In genomic region chr5:125442136-125442995, GRCm38 (mm10) we compare ENCODE assay signal across 8 mouse cellular contexts. TPM values are rescaled to one million over a fixed set of nuclear protein-coding genes. Genes with fewer than 3 reads are reported as not detected.
DNase-seq lines count a peak whose midpoint lies in the region; ATAC-seq lines count a peak whose summit lies in the region.

No protein-coding gene starts in this region.

- no peaks in the 10 kb centered on the region for H3K36me3 ChIP-seq in intestine, embryonic 15.5 days
- no peaks in the 10 kb centered on the region for H3K36me3 ChIP-seq in midbrain, embryonic 14.5 days (ENCODE audit: control insufficient read depth, insufficient read depth, low read length)

- DNase-seq in thymus, postnatal 0 days (ENCODE audit: low spot score), result peak; percentile 29
- DNase-seq in thymus, postnatal 36 days, result no peak
- no peak for DNase-seq in midbrain, embryonic 14.5 days
- no peak for DNase-seq in right cerebral cortex, postnatal 36 days (ENCODE audit: low spot score in 2 of 2)
- no peak for DNase-seq in cerebellum, adult 9-11 months
- no peak for DNase-seq in urinary bladder, postnatal 25 days (ENCODE audit: low spot score)

- H3K9me3 ChIP-seq in intestine, embryonic 15.5 days, result no peaks in the 10 kb centered on the region
- H3K9me3 ChIP-seq in midbrain, embryonic 14.5 days (ENCODE audit: control insufficient read depth, low read length), result 0 out of 2 replicates have a peak, but pooled peaks cover 3% of the 10 kb centered on the region

- peak overlapping the region; percentile 88 for H3K27ac ChIP-seq in intestine, embryonic 15.5 days
- peak overlapping the region; percentile 76 for H3K27ac ChIP-seq in midbrain, embryonic 14.5 days (replicated peaks; ENCODE audit: low read depth, low read length)

- H3K4me3 ChIP-seq in intestine, embryonic 15.5 days (replicated peaks), result peak overlapping the region; percentile 96
- H3K4me3 ChIP-seq in midbrain, embryonic 14.5 days (replicated peaks; ENCODE audit: low read depth, low read length), result peak overlapping the region; percentile 86

- ATAC-seq in erythroblast, adult 5-6 weeks (replicated peaks; ENCODE audit: low FRiP score, poor library complexity, severe bottlenecking), result peak; percentile 6; the same call in 1 of the 2 replicates
- peak; percentile 18 for ATAC-seq in intestine, embryonic 15.5 days
- ATAC-seq in midbrain, embryonic 14.5 days (ENCODE audit: low FRiP score, low TSS enrichment), result peak; percentile 7; the same call in 1 of the 2 replicates

- 20% methylated on average over 27 of the region's 27 CpGs for WGBS in intestine, embryonic 15.5 days
- WGBS in midbrain, embryonic 14.5 days, result 22% methylated on average over 27 of the region's 27 CpGs

- peak overlapping the region; percentile 95 for H3K9ac ChIP-seq in intestine, embryonic 15.5 days
- peak overlapping the region; percentile 86 for H3K9ac ChIP-seq in midbrain, embryonic 14.5 days (replicated peaks; ENCODE audit: low read length)

- H3K4me2 ChIP-seq in intestine, embryonic 15.5 days (replicated peaks), result peak overlapping the region; percentile 84
- peak overlapping the region; percentile 82 for H3K4me2 ChIP-seq in midbrain, embryonic 14.5 days (ENCODE audit: low read length)

- H3K4me1 ChIP-seq in intestine, embryonic 15.5 days (replicated peaks), result 0 out of 2 replicates have a peak, but pooled peaks cover 7% of the 10 kb centered on the region
- H3K4me1 ChIP-seq in midbrain, embryonic 14.5 days (ENCODE audit: control insufficient read depth, insufficient read depth, low read length), result peaks cover 16% of the 10 kb centered on the region

- H3K27me3 ChIP-seq in intestine, embryonic 15.5 days (replicated peaks), result no peaks in the 10 kb centered on the region
- H3K27me3 ChIP-seq in midbrain, embryonic 14.5 days (ENCODE audit: control insufficient read depth, insufficient read depth, low read length), result no peaks in the 10 kb centered on the region

RNA-seq across cellular contexts. Expression of gene Bri3bp, which starts 1.0 kb away (rescaled TPM):
- polyA plus RNA-seq in thymus, postnatal 0 days (2015; fragmentation: Nextera tagmentation; extraction: Ambion mirVana), result 37.3 and 42.5 TPM in 2 replicates
- total RNA-seq in erythroblast, adult 5-6 weeks (2015; ENCODE audit: low replicate concordance), result 10.9 and 13.1 TPM in 2 replicates
- 4.7 and 5.3 TPM in 2 replicates for total RNA-seq in erythroblast, adult 5-6 weeks (2017; ENCODE audit: low replicate concordance)
- 59.6 and 60.4 TPM in 2 replicates for polyA plus RNA-seq in intestine, embryonic 15.5 days (2015; fragmentation: Nextera tagmentation; extraction: Ambion mirVana)
- 26.8 and 37.8 TPM in 2 replicates for polyA plus RNA-seq in midbrain, embryonic 14.5 days (2014; fragmentation: Nextera tagmentation; extraction: Ambion mirVana)

RNA-seq across cellular contexts. Expression of gene Dhx37, which starts 8.4 kb away (rescaled TPM):
- polyA plus RNA-seq in thymus, postnatal 0 days (2015; fragmentation: Nextera tagmentation; extraction: Ambion mirVana), result 8.1 and 8.2 TPM in 2 replicates
- 1.2 and 17.8 TPM in 2 replicates for total RNA-seq in erythroblast, adult 5-6 weeks (2015; ENCODE audit: low replicate concordance)
- 6.1 and 6.5 TPM in 2 replicates for total RNA-seq in erythroblast, adult 5-6 weeks (2017; ENCODE audit: low replicate concordance)
- polyA plus RNA-seq in intestine, embryonic 15.5 days (2015; fragmentation: Nextera tagmentation; extraction: Ambion mirVana), result 10.7 and 11.3 TPM in 2 replicates
- 8.5 and 9.8 TPM in 2 replicates for polyA plus RNA-seq in midbrain, embryonic 14.5 days (2014; fragmentation: Nextera tagmentation; extraction: Ambion mirVana)

RNA-seq across cellular contexts. Expression of gene Aacs, which starts 33.2 kb away (rescaled TPM):
- 31.3 and 32.7 TPM in 2 replicates for polyA plus RNA-seq in thymus, postnatal 0 days (2015; fragmentation: Nextera tagmentation; extraction: Ambion mirVana)
- 1.3 and 2.3 TPM in 2 replicates for total RNA-seq in erythroblast, adult 5-6 weeks (2015; ENCODE audit: low replicate concordance)
- total RNA-seq in erythroblast, adult 5-6 weeks (2017; ENCODE audit: low replicate concordance), result 4.2 and 6.0 TPM in 2 replicates
- polyA plus RNA-seq in intestine, embryonic 15.5 days (2015; fragmentation: Nextera tagmentation; extraction: Ambion mirVana), result 73.0 and 77.0 TPM in 2 replicates
- polyA plus RNA-seq in midbrain, embryonic 14.5 days (2014; fragmentation: Nextera tagmentation; extraction: Ambion mirVana), result 63.6 and 71.3 TPM in 2 replicates

RNA-seq across cellular contexts. Expression of gene Ubc, which starts 52.4 kb away (rescaled TPM):
- 532 and 603 TPM in 2 replicates for polyA plus RNA-seq in thymus, postnatal 0 days (2015; fragmentation: Nextera tagmentation; extraction: Ambion mirVana)
- 74.2 and 81.7 TPM in 2 replicates for total RNA-seq in erythroblast, adult 5-6 weeks (2015; ENCODE audit: low replicate concordance)
- 106 and 132 TPM in 2 replicates for total RNA-seq in erythroblast, adult 5-6 weeks (2017; ENCODE audit: low replicate concordance)
- 875 and 888 TPM in 2 replicates for polyA plus RNA-seq in intestine, embryonic 15.5 days (2015; fragmentation: Nextera tagmentation; extraction: Ambion mirVana)
- 1,251 and 1,332 TPM in 2 replicates for polyA plus RNA-seq in midbrain, embryonic 14.5 days (2014; fragmentation: Nextera tagmentation; extraction: Ambion mirVana)

RNA-seq across cellular contexts. Expression of gene Gm10382, which starts 53.2 kb away (rescaled TPM):
- polyA plus RNA-seq in thymus, postnatal 0 days (2015; fragmentation: Nextera tagmentation; extraction: Ambion mirVana), result 0.44 and 0.74 TPM in 2 replicates
- not detected in 2 replicates for total RNA-seq in erythroblast, adult 5-6 weeks (2015; ENCODE audit: low replicate concordance)
- 0.43 TPM in 1 of 2 replicates, not detected in the other for total RNA-seq in erythroblast, adult 5-6 weeks (2017; ENCODE audit: low replicate concordance)
- polyA plus RNA-seq in intestine, embryonic 15.5 days (2015; fragmentation: Nextera tagmentation; extraction: Ambion mirVana), result 0.23 and 0.40 TPM in 2 replicates
- polyA plus RNA-seq in midbrain, embryonic 14.5 days (2014; fragmentation: Nextera tagmentation; extraction: Ambion mirVana), result 0.42 and 0.58 TPM in 2 replicates
